Mouse (Mus musculus) naive thymus-derived CD4-positive, alpha-beta T cell, adult 2 months (primary cell): ENCODE results near the gene Ssu2.
A peak's percentile ranks its signal among the peaks of the same experiment; 100 is the strongest.

Source experiments
- DNase-seq: peaks from one replicate; pipeline ENCODE4 v3.0.0-alpha.2; 2011; ENCODE audit warnings: low read depth

Gene Ssu2

GRCm38 (mm10) chr6:112387947-112388346, at the start of gene Ssu2:
Gene Ssu2 (minus strand): TSS chr6:112388023.
- DNase-seq, result no peak

GRCm38 (mm10) chr6:112426018-112426732, 38.4 kb upstream of the Ssu2 start:
- no peak for DNase-seq

DNA sequence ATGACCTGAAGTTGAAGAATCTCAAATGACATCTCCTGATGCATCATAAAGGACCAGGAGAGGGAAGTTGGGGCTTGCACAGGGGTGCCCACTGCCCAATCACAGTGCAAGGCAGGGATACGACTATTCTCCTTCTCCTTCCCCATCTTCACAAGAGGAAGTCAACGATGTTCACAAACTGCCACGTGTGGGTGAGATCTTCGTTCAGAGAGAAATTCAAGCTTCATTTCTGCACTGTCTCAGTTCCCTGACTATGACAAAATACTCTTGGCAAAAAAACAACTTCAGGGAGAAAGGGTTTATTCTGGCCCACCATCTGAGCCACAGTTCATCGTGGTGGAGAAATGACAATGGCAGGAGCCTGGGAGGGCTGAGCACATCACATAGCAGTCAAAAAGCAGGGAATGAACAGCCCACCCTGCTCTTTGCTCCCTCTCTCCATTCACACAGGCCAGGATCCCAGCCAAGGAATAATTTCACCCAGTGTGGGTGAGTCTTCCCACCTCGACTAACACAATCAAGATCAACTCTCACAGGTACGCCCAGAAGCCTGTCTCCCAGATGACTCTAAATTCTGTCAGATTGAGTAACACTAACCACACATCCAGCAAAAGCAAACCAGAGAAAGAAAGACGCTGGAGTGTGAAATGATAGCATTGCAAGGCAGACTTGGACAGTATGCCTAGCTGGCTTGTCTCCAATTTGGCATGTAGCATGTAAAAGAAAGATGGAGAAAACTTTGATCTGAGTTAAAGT, 36.1 kb upstream of the Ssu2 start:
- DNase-seq, result no peak

DNA sequence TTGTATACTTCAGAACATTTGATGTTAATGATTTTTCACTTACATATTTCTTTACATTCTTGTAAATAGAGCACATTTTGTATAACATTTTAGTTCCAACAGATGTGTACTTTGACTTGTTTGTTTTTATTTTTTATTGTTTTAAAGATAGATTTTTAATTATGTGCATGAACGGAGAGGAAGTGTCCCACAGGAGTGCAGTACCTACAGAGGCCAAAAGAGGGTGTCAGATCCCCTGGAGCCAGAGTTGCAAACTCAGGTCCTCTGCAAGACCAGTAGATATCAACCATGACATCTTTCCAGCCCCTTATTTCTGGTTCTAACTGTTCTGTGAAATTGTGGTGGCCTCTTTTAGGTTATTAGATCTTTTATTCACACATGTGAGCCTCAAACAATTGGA, 33.1 kb upstream of the Ssu2 start:
- no peak for DNase-seq

DNA sequence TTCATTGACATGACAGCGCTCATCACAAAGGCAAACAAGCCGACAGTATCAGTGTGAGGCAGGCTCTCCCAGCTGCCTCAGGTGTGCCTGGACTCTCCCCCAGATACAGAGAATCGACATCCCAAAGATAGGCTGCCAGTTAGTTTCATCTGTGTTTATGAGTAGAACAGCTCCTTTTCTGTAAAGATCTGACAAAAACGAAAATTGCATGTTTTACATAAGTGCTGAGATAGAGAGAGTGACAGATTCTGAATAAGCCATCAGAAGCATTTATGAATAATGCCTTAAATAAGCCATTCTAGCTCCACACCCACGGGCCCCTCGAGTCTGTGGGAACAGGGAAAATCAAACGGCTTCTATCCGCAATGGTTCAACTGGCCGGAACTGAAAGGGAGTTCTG, 31.5 kb upstream of the Ssu2 start:
- DNase-seq, result no peak

DNA sequence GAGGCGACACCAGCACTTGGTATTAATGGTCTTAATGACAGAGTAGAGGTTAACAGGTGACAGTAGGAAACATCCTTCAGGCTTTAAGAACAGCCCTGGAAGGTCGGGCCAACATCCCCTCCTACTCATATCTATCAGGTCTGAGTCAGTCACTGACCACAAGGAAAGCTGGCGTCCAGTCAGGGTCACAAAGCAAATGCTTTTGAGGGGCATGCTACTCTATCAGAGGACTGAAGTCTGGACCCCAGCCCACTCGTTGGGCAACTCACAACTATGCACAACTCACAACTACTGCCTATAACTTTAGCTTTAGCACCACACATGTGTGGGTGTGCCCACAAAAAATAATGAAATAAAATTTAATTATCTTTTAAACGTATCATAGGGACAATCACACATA, 16.3 kb upstream of the Ssu2 start:
- DNase-seq, result no peak

- DNase-seq, result no peak
These were observed 14.3 kb upstream of the Ssu2 start for GRCm38 (mm10) chr6:112401953-112402683.

DNA sequence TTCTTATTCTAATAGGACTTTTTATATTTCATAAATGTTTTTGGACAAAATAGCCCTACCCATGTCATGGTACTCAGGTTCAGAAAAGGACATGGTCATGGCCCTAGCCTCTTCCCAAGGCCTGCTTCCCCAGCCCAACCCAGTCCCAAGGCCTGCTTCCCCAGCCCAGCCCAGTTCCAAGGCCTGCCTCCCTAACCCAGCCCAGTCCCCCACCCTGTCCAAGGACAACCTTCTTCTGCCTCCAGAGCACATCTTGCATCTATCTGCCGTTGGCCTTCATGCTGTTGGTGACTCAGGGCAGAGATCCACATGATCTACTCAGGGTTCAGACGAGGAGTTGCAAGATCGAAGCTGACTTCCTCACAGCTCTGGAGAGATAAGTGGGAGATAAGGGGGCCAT, 9.5 kb upstream of the Ssu2 start:
- no peak for DNase-seq

GRCm38 (mm10) chr6:112396352-112396751, 8.5 kb upstream of the Ssu2 start:
- no peak for DNase-seq

DNA sequence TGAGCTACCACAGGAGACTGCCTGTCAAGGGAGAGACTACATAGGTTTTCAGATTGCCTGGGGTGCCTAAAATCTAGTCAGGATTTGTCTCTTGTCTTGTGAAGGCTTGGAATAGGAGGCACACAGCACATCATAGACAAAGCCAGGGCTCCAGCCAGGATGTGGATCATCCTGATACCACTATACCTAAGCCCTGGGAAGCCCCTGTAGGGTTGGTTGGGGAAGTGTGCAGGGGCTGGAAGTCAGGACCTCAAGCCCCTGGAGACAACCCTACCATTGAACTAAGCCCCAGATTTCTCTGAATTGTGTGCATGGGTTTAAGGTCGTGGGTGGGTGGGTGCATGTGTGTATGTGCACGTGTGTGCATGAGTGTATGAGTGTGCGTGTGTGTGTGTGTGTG, 562 bp upstream of the Ssu2 start:
- DNase-seq, result no peak

GRCm38 (mm10) chr6:112386260-112386659, 1.6 kb downstream of the Ssu2 start:
- DNase-seq, result no peak

DNA sequence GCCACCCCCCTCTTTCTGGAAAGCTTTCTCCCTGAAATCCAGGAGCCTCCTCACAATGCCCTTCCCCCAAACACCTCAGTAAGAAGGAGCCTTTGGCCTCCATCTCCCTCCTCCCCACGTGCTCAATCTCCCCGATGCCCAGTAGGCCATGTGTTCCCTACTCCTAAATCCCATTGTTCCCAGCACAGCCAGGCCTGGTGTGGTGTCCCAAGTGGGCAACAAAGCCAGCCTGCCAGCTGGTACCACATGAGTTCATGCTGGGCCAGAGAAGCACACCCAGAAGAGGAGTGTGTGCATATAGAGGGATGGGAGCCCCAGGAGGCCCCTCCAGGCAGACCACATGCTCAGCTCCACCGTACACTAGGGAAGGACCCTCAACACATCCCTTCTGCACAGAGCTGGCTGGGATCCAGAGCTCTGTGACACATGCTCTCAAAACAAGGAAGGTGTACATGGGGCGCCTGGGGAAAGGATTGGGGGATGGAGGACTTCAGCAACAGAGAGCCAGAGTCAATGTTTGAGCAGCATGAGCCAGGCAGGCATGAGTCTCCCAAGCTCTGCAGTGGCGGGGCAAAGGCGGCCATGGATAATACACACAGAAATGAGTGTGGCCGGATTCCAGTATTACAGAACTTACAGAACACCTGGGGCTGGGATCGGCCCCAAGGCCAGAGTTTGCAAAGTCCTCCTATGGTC, 4.7 kb downstream of the Ssu2 start:
- DNase-seq, result no peak

DNA sequence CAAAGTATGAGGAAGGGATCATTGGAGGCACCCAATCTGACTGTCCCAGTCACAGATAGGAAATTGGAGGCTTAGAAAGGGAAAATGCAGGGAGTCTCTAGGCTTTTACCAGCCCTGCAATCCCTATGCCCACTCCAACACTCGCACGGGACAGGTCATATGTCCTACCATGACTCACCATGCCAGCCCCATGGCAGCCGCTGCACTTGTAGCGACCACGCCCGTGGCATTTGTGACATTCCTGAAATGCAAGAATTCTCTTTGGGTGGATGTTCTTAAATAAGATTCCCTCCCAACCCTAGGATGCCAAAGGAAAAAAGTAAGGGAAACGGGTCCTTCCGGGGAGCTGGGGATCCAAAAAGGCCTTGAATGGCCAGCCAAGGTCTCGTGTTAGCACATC, 8.8 kb downstream of the Ssu2 start:
- no peak for DNase-seq

- DNase-seq, result no peak
These were observed 12.0 kb downstream of the Ssu2 start for GRCm38 (mm10) chr6:112375661-112376392.

DNA sequence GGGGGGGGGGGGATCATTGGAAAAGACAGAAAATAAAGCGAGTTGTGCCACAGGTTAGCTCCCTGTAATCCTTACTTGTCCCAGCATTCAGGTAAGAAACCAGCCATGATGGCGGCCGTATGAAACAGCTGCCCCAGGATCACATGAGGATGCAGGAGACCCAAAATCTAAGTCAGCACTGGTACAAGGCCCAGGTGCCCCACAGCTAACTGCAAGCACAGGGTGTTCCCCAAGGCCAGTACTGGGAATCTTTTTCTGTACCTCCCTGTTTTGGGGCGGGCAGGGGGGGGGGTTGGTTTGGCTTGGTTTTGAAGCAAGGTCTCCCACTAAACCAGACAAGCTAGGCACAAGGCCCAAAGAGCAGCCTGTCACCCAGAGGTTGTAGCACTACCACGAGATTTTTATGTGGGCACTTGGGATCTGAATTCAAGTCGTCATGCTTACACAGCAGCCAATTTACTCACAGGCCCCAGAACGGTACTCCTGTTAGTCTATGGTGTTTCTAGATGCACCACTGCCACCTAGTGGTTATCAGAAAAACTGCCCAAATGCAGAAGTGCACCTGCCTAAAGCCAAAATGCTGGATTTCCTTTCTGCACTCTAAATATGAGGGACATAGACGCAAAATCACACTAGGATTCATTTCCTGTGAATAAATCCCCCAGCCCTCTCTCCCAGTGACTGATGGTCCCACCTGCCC, 13.8 kb downstream of the Ssu2 start:
- peak; percentile 30 for DNase-seq

- no peak for DNase-seq
These were observed 22.5 kb downstream of the Ssu2 start for GRCm38 (mm10) chr6:112365294-112365693.

DNA sequence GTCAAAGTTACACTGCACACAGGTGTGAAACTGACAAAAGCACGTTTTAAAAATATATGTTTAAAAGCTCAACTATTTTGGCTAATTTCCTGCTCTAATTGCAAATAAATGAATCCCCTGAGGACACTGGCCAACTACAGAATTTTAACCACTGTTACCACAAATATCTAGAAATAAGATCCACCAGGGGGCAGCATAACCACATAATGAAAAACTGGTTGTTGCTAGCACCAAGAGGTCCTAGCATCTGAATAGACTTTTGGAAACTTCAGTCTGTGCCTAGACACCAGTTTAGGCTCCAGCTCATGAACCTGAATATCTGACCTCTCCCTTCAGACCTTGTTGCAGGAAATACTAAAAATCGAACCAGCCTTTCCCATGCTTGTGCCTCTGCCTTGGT, 23.2 kb downstream of the Ssu2 start:
- DNase-seq, result no peak

DNA sequence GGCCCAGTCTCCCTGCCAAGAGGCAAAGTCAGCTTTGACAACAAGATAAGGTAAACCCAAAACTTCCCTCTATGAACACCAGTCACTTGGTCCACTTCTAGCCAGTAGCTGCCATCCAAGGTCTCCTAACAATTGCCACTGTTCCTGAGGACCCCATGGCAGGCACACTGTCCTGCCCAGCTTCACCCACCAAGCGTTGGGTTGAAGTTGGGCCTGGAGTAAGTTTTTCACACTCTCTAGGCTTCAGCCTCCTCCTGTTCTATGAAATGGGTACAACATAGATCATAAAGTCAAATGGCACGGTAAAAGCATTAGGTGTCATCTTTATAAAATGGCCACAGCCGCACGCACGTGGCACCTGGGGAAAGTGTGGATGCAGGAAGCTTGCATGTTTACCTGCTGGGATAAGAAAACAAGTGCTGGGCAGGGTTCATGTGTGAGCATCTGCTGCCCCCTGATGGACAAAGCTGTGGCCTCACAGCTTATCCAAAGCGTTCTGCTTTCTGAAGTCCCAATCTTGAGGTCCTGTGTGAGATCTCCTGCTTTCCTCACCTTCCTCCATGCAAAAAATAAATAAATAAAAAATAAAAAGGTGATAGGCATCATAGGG, 25.4 kb downstream of the Ssu2 start:
- no peak for DNase-seq

- no peak for DNase-seq
These were observed 27.1 kb downstream of the Ssu2 start for GRCm38 (mm10) chr6:112360676-112361075.

- DNase-seq, result no peak
These were observed 28.5 kb downstream of the Ssu2 start for GRCm38 (mm10) chr6:112359341-112359740.

DNA sequence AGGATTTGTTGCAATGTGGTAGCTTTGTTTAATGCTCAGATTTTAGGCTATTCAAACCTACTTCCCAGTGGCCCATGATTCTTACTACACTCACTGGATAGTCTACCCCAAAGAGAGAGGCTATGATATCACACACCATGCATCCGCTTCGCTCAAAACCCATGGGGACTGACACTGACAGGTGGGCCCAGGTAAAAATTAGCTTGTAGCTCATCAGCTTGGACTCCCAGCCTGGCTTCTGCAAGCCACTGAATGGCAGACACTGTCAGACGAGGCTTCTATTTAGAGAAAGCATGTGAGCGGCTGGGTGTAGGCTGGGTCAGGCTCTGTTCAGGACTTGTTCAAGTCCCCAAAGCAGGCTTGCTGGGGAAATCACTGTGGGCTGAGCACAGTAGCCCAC, 37.4 kb downstream of the Ssu2 start:
- no peak for DNase-seq
